Mouse (Mus musculus) hematopoietic multipotent progenitor cell, adult 10-12 weeks (in vitro differentiated cells): Measurements from ENCODE around the gene Sod2. TPM values are rescaled to one million over a fixed set of nuclear protein-coding genes. Genes with fewer than 3 reads are reported as not detected.

ENCODE experiments used
- polyA plus RNA-seq: library from polyadenylated mRNA; stranded (reverse); fragments of >175 nt; gene quantifications from 2 replicates; pipeline ENCODE4 v1.2.3, GENCODE M21; 2012; ENCODE audit warnings: low replicate concordance

Gene Sod2
- polyA plus RNA-seq: 136 and 308 TPM in 2 replicates

GRCm38 (mm10) chr17:13006546-13006945, at the start of gene Sod2:
TSS of gene Sod2 (plus strand) at chr17:13006846.

DNA sequence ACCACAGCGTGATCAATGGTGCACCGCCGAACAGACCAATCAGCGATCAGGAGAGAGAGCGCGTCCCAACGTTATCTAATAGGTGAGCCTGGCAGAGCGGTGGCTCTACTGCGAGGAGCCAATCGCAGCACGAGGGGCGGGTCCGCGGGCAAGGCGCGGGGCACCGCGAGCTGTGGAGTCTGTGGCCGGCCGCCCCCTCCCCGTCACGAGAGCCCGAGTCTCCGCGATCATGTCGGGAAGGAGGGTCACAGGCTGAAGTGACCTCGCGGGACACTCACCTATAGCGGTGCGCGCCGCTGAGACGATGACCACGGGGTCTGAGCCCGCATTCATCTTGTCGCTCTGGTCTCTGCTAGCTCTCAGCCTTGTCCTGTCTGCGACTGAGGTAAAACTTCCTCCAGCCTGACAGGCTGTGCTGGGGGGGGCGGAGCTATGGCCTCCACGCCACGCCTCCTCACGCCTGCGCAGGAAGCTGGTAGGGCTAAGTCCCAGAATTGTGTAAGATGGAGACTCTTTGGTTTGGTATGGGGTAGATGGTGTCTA, 46.2 kb upstream of the Sod2 start, which contains the start of gene Acat2:
Gene Acat2 (minus strand): TSS at position 417 of the 543 bp plus-strand sequence.

DNA sequence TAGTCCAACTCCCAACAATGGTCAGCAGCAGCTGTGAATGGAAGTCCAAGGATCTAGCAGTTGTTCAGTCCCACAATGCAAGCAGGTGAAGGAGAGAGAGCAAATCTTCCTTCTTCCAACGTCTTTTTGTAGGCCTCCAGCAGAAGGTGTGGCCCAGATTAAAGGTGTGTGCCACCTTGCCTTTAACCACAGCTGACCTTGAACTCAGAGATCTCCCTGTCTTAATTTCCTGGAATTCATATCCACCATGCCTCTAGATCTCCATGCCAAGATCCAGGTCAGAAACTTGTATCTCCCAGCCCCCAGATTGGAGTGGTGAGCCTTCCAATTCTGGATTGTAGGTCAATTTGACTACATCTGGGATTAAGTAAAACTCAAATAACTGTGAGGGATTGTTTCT, 12.6 kb upstream of the Sod2 start, which contains the start of gene Wtap:
Gene Wtap (minus strand): TSS at position 101 of the 400 bp plus-strand sequence.

DNA sequence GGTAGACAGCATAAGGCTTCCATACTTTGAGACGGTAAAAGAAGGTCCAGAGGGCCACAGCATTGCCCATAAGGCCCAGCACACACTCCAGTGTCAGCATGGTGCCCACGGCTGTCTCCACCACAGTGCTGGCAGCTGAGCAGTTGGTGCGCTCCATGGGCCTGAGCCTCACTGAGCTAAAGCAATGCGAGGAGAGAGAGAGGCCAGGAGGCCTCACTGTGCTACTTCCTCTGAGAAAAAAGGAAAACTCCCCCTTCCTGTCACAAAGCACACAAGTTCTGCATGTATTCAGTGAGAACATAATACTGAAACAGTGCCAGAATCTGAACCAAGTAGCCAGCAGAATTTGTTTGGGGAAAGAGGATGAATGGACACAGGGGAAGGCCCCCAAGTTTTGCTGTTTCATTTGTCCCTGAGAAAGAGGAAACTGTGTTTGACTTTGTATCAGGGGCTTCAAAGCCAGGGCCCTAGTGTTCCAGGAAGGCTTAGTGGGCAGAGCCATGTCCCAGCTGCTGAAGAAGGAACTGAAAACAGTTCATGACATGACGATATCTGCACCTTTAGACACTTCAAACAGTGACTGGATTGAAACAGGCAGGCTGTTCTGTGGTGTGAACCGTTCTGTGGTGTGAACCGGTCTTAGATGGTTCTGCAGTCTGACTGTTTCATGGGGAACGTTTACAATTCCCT, 45.6 kb downstream of the Sod2 start, which contains the start of gene Gpr31b:
Gene Gpr31b (minus strand): TSS at position 173 of the 690 bp plus-strand sequence.

GRCm38 (mm10) chr17:13060804-13061203, 54.2 kb downstream of the Sod2 start, which contains the start of gene Tcp10b:
TSS of gene Tcp10b (plus strand) at chr17:13061104.

Other genes starting within 250 kb of the Sod2 start
- 3.9 and 5.3 TPM in 2 replicates for gene Igf2r, start 237.2 kb upstream of the Sod2 start, polyA plus RNA-seq
- not detected in 2 replicates for gene Mas1, start 138.7 kb upstream of the Sod2 start, polyA plus RNA-seq
- gene Mrgprh, start 130.8 kb upstream of the Sod2 start, polyA plus RNA-seq: not detected in 2 replicates
- 0.10 and 0.66 TPM in 2 replicates for gene Pnldc1, start 96.6 kb upstream of the Sod2 start, polyA plus RNA-seq
- gene Tcp1, start 91.1 kb upstream of the Sod2 start, polyA plus RNA-seq: 5.1 and 21.8 TPM in 2 replicates
- 5.3 and 39.4 TPM in 2 replicates for gene Mrpl18, start 90.5 kb upstream of the Sod2 start, polyA plus RNA-seq
- not detected in 2 replicates for gene Acat3, start 66.2 kb upstream of the Sod2 start, polyA plus RNA-seq
- gene Acat2, start 46.1 kb upstream of the Sod2 start, polyA plus RNA-seq: 2.2 and 2.5 TPM in 2 replicates
- 30.2 and 43.0 TPM in 2 replicates for gene Wtap, start 12.7 kb upstream of the Sod2 start, polyA plus RNA-seq
- 0.20 TPM in 1 of 2 replicates, not detected in the other for gene Gpr31b, start 45.5 kb downstream of the Sod2 start, polyA plus RNA-seq
- gene Tcp10b, start 54.3 kb downstream of the Sod2 start, polyA plus RNA-seq: not detected in 2 replicates
- 0.07 TPM in 1 of 2 replicates, not detected in the other for gene Unc93a, start 125.0 kb downstream of the Sod2 start, polyA plus RNA-seq
- not detected in 2 replicates for gene Smok2a, start 214.3 kb downstream of the Sod2 start, polyA plus RNA-seq
- gene Smok2b, start 223.4 kb downstream of the Sod2 start, polyA plus RNA-seq: not detected in 2 replicates